Mouse (Mus musculus) c-Kit-positive CD71-positive TER-119-negative erythroid progenitor cells, embryonic 14.5 days (primary cell): ENCODE measurements around the gene Ehbp1l1.

ENCODE experiments used
- DNase-seq: peaks from one replicate; pipeline ENCODE4 v3.0.0-alpha.2; 2013; ENCODE audit warnings: low read depth

Ehbp1l1 gene

DNA sequence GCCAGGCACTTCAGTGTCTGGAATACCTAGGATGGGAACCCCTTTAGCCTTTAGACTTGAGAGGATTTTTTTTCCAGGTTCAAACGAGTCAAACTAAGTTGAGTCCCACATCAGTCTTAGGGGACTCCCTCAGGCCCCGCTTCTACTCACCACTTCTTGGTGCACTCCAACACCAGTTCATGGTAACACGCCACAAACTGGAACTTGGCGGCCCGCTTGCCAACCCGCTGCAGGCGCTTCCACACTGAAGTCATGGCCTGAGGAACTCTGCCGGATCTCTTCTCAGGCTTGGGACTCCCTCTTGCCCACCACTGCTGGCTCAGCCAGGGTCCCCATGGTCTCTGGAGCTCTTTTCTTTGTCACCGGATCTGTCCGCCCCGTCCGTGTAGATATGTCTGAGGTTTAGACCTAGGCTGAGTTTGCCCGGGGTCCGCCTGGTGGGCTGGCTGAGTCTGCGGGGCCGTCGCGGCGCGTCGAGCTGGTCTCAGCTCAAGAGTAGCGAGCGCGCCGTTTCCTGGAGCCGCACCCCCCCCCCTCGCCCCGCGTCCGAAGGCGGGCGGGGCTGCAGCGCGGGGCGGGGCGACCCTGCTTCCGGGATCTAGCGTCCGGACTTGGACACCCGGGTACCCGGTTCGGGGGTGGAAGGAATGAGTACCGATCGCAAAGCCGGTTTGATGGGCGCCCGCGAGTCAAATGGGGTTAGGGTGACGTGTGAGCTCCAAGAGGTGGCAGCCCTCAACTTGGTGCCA lies at the start of gene Ehbp1l1:
TSS of gene Ehbp1l1 (minus strand) at position 551 of the 749 bp plus-strand sequence.
- no peak for DNase-seq

DNA sequence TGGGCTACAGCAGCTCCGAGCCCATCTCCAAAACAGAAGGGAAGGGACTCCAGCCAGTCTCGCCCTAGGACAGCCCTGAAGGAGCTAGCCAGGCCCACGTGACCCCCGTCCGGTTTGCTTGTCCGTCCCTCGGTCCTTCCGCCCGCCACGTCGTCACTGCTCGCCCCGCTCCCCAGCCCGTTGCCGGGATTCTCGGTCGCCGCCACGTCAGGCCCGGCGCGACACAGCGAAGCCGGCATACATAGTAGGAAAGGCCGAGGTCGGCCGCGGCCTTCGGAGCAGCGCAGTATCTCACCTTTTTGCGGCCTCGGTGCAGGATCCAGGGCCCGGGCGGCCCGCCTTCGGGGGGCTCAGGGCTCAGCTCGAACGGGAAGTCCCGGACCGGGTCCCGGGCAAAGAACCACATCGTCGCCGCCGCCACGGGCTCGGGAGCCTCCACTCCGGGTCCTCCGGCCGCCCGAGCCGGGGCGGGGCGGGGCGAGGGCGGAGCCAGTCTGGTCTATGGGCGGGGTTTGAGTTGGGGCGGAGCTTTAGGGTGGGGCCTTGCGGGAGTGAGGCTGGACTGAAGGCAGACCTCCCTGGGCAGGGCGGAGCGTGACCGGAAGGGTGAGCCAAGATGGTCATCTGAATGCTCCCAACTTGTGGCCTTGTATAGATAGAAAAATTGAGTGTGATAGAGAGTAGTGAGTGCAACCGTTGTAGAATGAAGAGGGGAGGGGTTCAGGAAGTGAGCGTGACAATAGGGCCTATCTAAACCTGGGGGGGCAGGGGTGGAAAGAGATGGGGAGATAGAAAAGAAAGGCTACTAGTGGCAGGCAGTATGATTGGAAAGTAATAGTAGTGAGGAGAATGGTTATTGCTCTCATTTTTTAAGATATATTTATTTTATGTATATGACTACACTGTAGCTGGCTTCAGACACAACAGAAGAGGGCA lies 45.1 kb upstream of the Ehbp1l1 start, which contains the start of gene Scyl1:
TSS of gene Scyl1 (minus strand) at position 495 of the 936 bp plus-strand sequence.
- no peak for DNase-seq

DNA sequence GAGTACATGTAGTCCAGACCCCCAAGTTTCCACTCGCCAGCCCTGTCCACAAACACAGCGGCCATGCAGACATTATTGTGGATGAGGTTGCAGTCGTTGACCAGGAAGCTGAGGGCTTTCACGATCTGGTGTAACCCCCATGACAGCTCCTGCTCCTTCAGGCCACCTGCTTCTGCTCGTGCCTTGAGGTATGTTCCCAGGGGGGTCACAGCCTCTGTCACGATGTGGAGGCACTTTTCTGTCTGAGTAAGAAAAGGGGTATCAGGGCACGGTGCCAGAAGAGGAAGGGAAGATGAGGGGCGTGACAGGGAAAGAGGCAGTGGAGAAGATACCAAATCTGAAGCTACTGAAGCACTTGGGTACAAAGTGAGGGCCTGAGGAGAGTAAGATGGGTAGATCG lies 44.2 kb upstream of the Ehbp1l1 start:
- DNase-seq = no peak

DNA sequence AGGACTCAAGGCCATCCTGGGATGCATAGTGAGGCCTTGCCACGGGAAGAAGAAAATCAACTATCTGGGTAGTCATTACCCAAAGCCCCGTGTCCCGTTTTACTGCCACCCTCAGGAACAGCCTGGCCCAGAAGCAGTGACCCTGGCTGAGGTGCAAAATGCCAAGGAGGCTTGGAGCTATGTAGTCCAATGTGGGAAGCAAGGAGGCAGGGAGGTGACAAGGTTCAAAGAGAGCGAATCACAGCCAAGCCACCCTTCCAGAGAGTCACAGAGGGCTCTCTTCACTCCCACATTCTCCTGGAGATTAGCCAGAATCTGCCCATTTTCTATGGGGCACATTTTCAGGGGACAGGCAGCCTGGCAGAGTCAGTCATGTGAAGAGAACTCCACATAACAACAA lies 41.2 kb upstream of the Ehbp1l1 start:
- DNase-seq = no peak

DNA sequence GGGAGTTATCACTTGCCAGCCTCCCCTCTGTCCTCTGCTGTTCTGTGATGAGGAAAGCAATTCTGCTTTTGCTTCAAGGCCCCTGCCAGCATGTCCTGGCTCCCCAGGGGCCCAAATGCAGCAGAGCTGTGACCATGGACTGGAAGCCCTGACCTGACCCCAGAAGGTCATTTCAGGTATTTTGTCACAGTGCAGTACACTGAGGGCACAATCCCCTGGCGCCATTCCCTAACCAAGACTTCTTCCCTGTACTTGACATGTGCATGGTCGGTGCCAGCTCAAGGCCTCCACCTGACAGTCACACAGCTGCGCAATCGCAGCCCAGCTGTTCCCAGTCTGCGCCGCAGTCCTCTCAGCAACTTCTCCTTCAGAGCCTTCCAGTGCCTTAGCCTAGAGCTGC lies 37.0 kb upstream of the Ehbp1l1 start:
- no peak for DNase-seq

GRCm38 (mm10) chr19:5758878-5759403 lies 32.8 kb upstream of the Ehbp1l1 start:
- DNase-seq = no peak

DNA sequence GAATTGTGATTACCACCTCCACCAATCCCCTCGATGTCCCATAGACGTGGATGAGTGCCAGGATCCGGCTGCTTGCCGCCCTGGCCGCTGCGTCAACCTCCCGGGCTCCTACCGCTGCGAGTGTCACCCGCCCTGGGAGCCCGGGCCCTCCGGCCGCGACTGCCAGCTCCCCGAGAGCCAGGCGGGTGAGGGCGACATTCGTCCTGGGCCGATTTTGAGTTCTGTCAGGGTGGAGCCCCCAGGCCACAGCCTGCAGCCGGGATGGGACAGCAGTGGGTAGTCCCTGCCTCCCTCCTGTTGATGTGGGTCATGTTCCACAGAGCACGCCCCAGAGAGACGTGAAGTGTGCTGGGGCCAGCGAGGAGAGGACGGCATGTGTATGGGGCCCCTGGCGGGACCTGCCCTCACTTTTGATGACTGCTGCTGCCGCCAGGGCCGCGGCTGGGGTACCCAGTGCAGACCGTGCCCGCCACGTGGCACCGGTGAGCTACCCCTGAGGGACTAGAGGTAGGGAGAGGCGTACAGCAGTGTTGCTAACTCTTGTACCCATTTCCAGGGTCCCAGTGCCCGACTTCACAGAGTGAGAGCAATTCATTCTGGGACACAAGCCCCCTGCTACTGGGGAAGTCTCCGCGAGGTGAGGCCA lies 31.0 kb upstream of the Ehbp1l1 start:
- no peak for DNase-seq

- DNase-seq = no peak
Observed at GRCm38 (mm10) chr19:5756321-5756985, 30.3 kb upstream of the Ehbp1l1 start.

GRCm38 (mm10) chr19:5751742-5752141 lies 25.6 kb upstream of the Ehbp1l1 start:
- DNase-seq = no peak

DNA sequence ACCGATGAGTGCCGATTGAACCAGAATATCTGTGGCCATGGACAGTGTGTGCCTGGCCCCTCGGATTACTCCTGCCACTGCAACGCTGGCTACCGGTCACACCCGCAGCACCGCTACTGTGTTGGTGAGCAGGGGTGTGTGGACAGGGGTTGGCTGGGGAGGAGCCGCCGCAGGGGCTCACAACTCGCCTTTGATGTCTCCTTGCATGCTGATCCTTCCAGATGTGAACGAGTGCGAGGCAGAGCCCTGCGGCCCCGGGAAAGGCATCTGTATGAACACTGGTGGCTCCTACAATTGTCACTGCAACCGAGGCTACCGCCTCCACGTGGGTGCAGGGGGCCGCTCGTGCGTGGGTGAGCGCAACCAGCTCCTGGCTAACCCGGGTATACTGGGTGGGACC lies 24.8 kb upstream of the Ehbp1l1 start:
- no peak for DNase-seq

DNA sequence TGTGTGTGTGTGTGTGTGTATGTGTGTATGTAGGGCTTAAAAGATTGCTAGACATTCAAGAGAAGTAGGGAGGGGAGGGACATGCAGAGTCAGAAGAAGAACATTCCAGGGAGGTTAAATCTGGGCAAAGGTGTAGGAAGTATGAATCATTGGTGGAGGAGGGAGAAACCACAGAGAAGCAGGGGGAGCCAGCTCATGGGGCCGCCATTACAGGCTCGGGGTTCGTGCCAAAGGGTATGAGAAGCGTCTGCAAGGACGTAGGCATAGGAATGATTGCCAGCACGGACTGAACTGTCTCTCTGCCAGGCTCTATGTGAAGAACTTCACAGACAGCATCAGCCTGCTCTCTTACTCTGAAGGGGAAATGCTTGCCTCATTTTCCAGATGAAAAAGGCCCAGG lies 23.4 kb upstream of the Ehbp1l1 start:
- DNase-seq = no peak

DNA sequence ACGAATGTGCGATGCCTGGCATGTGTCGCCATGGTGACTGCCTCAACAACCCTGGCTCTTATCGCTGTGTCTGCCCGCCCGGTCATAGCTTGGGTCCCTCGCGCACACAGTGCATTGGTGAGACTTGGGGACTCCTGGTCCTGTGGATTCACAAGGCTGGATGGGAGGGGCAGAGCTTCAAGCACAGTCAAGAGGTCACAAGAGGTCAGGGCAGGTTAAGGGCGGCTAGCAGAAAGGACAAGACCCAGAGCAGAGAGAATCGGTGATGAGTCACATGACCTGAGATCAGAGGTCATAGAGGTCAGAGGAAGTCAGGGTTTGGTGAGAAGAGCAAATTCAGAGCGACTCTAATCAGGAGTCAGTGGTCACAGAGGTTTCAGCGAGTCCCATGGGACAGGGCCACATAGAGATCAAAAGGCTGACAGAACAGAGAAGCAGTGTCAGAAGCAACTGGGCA lies 20.8 kb upstream of the Ehbp1l1 start:
- DNase-seq = no peak

DNA sequence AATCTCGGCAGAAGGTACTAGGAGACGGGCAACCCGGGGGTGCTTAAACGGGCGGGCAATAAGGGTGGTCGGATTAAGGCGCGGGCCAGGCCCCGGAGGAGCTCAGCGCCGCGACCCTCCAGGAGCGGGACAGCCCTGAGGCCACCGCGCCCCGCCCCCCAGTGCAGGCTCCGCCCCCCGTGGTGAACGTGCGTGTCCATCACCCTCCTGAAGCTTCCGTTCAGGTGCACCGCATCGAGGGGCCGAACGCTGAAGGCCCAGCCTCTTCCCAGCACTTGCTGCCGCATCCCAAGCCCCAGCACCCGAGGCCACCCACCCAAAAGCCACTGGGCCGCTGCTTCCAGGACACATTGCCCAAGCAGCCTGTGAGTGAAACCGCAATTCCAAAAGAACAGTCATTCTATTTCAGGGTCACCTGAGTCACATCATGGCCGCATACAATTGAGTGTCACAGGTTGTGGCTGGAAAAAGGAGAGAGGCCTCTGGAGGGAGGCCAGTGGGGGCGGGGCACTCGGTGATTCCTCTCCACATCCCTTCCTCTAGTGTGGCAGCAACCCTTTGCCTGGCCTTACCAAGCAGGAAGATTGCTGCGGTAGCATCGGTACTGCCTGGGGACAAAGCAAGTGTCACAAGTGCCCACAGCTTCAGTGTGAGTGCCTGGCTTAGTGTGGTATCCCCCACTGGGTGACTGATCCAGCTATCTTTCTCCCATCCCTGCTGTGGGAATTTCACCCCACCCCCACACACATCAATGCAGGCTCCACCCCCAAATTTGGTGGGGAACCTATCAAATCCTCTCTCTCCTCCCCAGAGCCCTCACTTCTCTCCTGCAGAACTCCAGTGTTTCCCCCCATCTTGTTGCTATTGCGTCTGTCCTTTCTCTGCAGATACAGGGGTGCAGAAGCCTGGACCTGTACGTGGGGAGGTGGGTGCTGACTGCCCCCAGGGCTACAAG lies 19.9 kb upstream of the Ehbp1l1 start:
- no peak for DNase-seq

GRCm38 (mm10) chr19:5743576-5743975 lies 17.5 kb upstream of the Ehbp1l1 start:
- DNase-seq = no peak

- DNase-seq = no peak
Observed at GRCm38 (mm10) chr19:5742241-5742641, 16.1 kb upstream of the Ehbp1l1 start.

- no peak for DNase-seq
Observed at GRCm38 (mm10) chr19:5741641-5742240, 15.6 kb upstream of the Ehbp1l1 start.

DNA sequence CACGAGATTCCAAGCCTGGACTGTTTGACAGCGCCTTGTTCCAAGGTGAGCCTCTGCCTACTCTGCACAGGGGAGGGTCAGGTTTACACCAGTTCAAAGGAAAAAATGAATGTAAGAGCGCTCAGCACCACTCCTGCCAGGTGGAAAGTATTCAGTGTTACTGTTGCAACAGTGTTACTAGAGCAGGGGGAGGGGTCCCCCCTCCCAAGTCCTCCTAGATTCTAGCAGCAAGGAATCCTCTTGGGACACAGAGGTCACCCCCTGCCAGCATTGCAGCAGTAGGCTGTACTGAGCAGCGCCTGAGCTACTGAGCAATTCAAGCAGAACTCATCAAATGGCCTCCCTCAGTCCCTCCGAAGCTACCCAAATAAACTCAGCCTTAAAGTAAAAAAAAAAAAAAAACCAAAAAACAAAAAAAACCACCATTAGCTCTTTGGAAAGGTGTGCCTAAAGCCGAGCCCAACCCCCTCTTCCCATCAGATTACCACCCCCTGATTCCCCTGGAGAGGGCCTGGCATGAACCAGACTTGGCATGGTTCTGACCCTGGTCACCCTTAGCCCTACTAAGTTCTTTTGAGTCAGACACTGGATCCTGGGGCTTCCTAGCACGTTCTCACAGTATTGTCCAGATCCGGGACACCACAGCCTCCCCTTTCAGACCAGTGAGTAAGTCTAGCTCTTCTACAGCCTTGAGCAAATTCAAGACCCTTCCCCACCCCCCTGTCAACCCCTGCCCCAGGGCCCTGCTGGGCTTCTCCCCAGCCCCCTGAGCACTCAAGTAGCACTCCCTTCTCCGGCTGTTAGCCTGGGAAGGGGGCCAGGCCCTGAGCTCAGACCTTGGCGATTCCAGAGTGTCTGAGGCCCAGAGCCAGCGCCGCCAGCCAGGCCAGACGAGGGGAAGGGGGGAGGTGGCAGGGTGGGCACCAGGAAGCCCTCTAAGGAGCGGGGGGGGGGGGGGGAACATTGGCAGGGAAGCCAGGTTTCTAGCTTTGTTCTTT lies 14.5 kb upstream of the Ehbp1l1 start, which contains the start of gene Ltbp3:
TSS of gene Ltbp3 (plus strand) at position 585 of the 998 bp plus-strand sequence.
- DNase-seq = no peak

DNA sequence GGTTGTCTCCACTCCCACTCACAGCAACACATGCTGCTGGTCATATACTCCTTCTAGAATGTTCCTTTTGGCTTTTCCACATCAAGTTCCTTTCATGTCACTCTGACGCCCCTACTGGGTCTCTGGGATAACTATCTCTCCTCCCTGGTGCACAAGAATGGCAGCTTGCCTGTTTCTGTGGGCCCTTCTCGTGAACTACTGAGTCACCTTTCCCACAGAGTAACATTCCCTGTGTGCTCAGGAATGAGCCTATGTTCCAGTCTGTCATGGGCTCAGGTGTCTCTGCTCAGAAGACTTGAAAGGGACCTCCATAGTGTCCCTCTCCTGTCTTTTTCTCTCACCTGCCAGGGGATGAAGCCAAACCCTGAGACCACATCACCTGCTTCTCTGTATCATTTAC lies 13.3 kb upstream of the Ehbp1l1 start:
- no peak for DNase-seq

DNA sequence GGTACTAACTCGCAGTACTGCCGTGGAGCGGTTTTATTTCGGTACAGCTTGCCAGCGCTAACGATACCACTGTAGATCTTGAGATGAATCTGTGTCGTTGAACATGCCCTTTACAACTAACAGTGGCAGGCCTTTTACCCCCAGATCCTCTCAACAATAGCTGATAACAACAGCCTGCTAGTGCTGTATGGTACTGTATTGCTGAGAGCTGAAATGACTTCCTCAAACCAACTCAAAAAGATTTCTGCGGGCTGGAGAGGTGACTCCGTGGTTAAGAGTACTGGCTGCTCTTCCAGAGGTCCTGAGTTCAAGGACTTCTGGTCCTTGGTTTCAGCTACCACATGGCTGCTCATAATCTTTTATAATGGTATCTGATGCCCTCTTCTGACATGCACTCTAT lies 8.2 kb upstream of the Ehbp1l1 start:
- no peak for DNase-seq
